Mouse (Mus musculus) midbrain, embryonic 11.5 days (tissue): ENCODE data around the gene Tns3. TPM values are rescaled to one million over a fixed set of nuclear protein-coding genes. Genes with fewer than 3 reads are reported as not detected.

Experiments
- ATAC-seq: fragments of 200-750 bp; cut with Nextera tagmentation; 2 replicates; pipeline ENCODE4 v1.8.0; 2017; ENCODE audit warnings: moderate TSS enrichment, moderate library complexity; ENCODE audit not compliant: low FRiP score
- DNase-seq: peaks from one replicate; pipeline ENCODE4 v3.0.0; 2015; ENCODE audit warnings: low spot score; ENCODE audit errors: missing footprints
- H3K27ac ChIP-seq: fragments of 300-500 bp; sonication (generic); 2 replicates; pipeline ENCODE4 v1.5.1; 2014; ENCODE audit warnings: low read depth, low read length
- H3K27me3 ChIP-seq: fragments of 300-500 bp; sonication (generic); 2 replicates; pipeline ENCODE4 v1.6.1; 2014; ENCODE audit warnings: mild to moderate bottlenecking, low read length, moderate library complexity, mixed read lengths; ENCODE audit not compliant: control insufficient read depth, insufficient read depth
- H3K36me3 ChIP-seq: fragments of 300-500 bp; sonication (generic); 2 replicates; pipeline ENCODE4 v1.6.1; 2014; ENCODE audit warnings: mild to moderate bottlenecking, low read length, moderate library complexity, mixed read lengths; ENCODE audit not compliant: control insufficient read depth, insufficient read depth
- H3K4me1 ChIP-seq: fragments of 300-500 bp; sonication (generic); 2 replicates; pipeline ENCODE4 v1.6.1; 2014; ENCODE audit warnings: low read length; ENCODE audit not compliant: control insufficient read depth, insufficient read depth
- H3K4me2 ChIP-seq: fragments of 300-500 bp; sonication (generic); 2 replicates; pipeline ENCODE4 v1.6.1; 2014; ENCODE audit warnings: mild to moderate bottlenecking, moderate library complexity
- H3K4me3 ChIP-seq: fragments of 300-500 bp; sonication (generic); 2 replicates; pipeline ENCODE4 v1.5.1; 2014; ENCODE audit warnings: low read depth, low read length
- H3K9ac ChIP-seq: fragments of 300-500 bp; sonication (generic); 2 replicates; pipeline ENCODE4 v1.6.1; 2014; ENCODE audit warnings: low read length
- H3K9me3 ChIP-seq: fragments of 300-500 bp; sonication (generic); 2 replicates; pipeline ENCODE4 v1.6.1; 2016; ENCODE audit warnings: low read length; ENCODE audit not compliant: control insufficient read depth
- WGBS: fragments of 180-500 bp; shearing (Covaris S2); extraction: QIAGEN DNeasy Blood & Tissue Kit; methylation state at CpG from one replicate; pipeline ENCODE4 v1.1.7; 2014; 5-methylcytosine and 5-hydroxymethylcytosine counted together
- polyA plus RNA-seq: library from polyadenylated mRNA; unstranded; fragments of >200 nt; fragmentation: Nextera tagmentation; extraction: Ambion mirVana; gene quantifications from 2 replicates; pipeline ENCODE4 v1.2.1, GENCODE M21; 2014

The Tns3 gene
- polyA plus RNA-seq, 1 experiment from 2014 or later: 5.0 TPM

DNA sequence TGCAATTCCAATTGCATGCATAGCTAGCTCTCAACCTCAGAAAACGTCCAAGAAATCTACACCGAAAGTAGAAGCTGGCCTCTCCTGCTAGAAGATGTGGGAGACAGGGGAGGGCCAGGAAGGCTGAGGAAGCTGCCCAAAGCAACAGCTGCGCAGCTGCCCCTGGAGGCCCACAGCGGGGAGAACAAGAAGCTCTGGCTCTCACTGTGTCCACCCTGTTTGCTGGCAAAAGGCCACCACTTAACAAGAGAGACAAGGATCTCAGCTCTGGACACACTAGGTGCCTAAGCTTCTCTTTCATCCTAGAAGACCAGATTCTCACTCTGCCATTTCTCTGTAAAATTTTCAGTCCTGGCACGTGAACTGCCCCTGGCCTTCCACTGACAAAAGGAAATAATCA, 167.6 kb downstream of the Tns3 start:
- no peak for ATAC-seq
- 81% methylated on average over 5 of the region's 5 CpGs for WGBS
- no peak overlapping the region for H3K27ac ChIP-seq

DNA sequence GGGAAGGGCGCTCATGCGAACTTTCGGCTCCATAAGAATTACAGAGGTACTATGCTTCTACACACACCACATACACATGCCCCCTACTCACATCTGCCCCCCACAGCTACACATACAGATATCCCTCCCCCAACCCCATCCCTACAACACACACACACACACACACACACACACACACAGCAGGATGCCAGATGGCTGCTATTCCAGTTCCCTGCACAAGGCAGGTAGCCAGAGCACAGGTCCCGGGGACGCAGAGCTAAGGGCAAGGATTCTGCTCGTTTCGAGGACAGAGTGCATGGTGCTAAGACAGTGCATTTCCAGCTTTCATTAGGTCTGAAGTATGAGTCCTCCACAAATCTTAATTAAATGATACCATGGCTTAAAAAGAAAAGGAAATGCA, 168.5 kb downstream of the Tns3 start:
- H3K9ac ChIP-seq: no peak overlapping the region
- no peak overlapping the region for H3K4me3 ChIP-seq
- no peak for ATAC-seq
- H3K27ac ChIP-seq: no peak overlapping the region
- H3K27me3 ChIP-seq: no peaks in the 10 kb centered on the region
- no peak overlapping the region for H3K4me2 ChIP-seq
- no peaks in the 10 kb centered on the region; the same call in 1 of the 2 replicates for H3K36me3 ChIP-seq
- H3K4me1 ChIP-seq: no peaks in the 10 kb centered on the region
- no peaks in the 10 kb centered on the region for H3K9me3 ChIP-seq
- WGBS: 89% methylated on average over 7 of the region's 7 CpGs
- DNase-seq: no peak

More for the DNA sequence above, 167.6 kb downstream of the Tns3 start:
- DNase-seq: no peak
- H3K4me3 ChIP-seq: no peak overlapping the region
- H3K4me1 ChIP-seq: no peaks in the 10 kb centered on the region
- H3K9ac ChIP-seq: no peak overlapping the region
- H3K36me3 ChIP-seq: no peaks in the 10 kb centered on the region; the same call in 1 of the 2 replicates
- no peaks in the 10 kb centered on the region for H3K9me3 ChIP-seq
- no peak overlapping the region for H3K4me2 ChIP-seq
- no peaks in the 10 kb centered on the region for H3K27me3 ChIP-seq

DNA sequence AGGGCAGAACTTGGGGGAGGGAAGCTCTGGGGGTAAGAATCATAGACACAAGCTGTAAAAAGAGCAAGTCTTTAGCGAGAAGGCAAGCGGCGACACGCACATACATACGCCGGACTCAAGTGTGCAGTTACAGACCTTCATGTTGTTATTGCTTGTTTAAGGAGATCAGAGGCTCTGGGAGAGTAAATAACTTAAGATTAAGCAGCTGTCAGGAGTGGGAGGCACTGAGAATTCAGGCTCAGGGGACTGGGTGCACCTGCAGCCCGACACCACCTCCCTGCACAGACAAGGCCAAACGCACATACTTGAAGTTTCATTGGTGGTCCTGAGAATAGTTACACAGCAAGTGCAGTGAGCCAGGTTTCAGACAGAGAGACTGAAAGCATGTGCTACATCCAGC, 169.3 kb downstream of the Tns3 start:
- H3K27me3 ChIP-seq: no peaks in the 10 kb centered on the region
- no peak overlapping the region for H3K4me3 ChIP-seq
- no peak overlapping the region for H3K9ac ChIP-seq
- no peak overlapping the region for H3K27ac ChIP-seq
- no peak for ATAC-seq
- H3K4me2 ChIP-seq: no peak overlapping the region
- no peaks in the 10 kb centered on the region; the same call in 1 of the 2 replicates for H3K36me3 ChIP-seq
- H3K4me1 ChIP-seq: no peaks in the 10 kb centered on the region
- WGBS: 92% methylated on average over 8 of the region's 8 CpGs
- H3K9me3 ChIP-seq: no peaks in the 10 kb centered on the region
- no peak for DNase-seq

DNA sequence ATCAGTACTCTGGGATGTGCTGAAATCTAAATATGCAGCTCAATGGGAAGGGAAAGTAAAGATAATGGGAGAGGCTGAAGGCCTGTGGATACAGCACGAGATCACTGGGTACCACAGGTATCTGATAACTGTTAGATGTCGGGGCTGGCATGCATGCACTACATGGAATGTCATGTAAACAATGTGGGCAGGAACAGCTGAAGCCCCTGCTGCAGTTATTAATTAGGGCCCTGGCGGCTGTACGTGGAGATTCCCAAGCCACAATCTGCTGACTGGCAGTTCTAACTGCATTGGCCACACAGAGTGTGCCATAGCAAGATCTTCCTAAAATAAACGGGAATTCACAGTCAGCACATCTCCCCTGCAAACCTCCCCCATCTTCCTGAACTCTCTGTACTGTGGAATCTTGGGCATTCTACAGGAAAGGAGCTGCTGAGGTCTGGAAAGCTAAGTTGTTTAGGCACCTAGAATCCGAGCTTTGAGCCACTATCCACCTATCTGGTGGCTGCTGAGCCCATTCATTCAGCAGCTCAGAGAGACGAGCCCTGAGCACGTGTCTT, 170.3 kb downstream of the Tns3 start:
- H3K4me1 ChIP-seq: no peaks in the 10 kb centered on the region
- H3K4me2 ChIP-seq: no peak overlapping the region
- ATAC-seq (no peak), DNase-seq (no peak)
- no peaks in the 10 kb centered on the region for H3K9me3 ChIP-seq
- no peak overlapping the region for H3K9ac ChIP-seq
- H3K36me3 ChIP-seq: no peaks in the 10 kb centered on the region; the same call in 1 of the 2 replicates
- WGBS: 82% methylated on average over 8 of the region's 8 CpGs
- no peak overlapping the region for H3K27ac ChIP-seq
- no peaks in the 10 kb centered on the region for H3K27me3 ChIP-seq
- no peak overlapping the region for H3K4me3 ChIP-seq

DNA sequence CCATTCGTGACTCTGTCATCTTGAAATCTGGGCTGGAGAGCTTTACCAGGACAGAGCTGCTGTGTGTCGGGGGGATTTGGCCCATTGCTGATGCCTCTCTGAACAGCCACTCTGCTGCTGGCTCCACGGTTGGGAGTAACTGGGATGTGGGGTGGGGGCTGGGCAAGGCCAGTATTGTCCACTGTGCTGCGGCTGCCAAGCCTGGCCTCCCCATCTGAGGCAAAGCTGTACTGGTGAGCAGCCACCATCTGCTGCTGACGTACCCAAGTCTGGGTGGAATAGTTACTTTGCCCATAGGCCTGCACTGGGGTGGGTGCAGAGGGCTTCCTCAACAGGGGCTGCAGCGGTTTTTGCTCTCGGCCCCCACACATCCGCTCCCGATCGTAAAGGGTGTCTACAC, 172.0 kb downstream of the Tns3 start:
- no peaks in the 10 kb centered on the region for H3K27me3 ChIP-seq
- H3K4me1 ChIP-seq: no peaks in the 10 kb centered on the region
- DNase-seq: no peak
- H3K9me3 ChIP-seq: no peaks in the 10 kb centered on the region
- H3K9ac ChIP-seq: no peak overlapping the region
- no peak overlapping the region for H3K4me3 ChIP-seq
- H3K27ac ChIP-seq: no peak overlapping the region
- H3K4me2 ChIP-seq: no peak overlapping the region
- WGBS: 95% methylated on average over 10 of the region's 10 CpGs
- H3K36me3 ChIP-seq: no peaks in the 10 kb centered on the region; the same call in 1 of the 2 replicates
- ATAC-seq: no peak

DNA sequence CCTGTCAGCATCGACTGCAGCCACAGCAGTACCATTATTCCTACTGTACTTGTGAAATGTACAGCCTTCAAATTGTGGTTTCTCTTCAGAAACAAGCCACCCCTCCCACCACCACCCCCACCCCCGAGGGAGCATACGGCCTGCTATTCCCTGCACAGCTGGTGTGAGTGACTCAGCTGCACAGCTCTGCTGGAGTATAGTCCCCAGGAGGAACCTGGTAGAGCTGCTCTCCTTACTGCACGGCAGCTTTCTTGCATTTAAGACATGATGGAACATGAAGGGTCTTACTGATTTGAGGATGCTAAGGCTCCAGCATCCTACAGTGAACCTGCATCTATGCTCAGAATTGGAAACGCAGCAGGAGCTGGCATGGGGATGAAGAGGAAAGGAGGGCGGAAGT, 176.1 kb downstream of the Tns3 start:
- H3K9me3 ChIP-seq: no peaks in the 10 kb centered on the region
- no peak overlapping the region for H3K9ac ChIP-seq
- no peaks in the 10 kb centered on the region; the same call in 1 of the 2 replicates for H3K36me3 ChIP-seq
- ATAC-seq (no peak), DNase-seq (no peak)
- no peak overlapping the region for H3K4me3 ChIP-seq
- H3K4me2 ChIP-seq: no peak overlapping the region
- no peak overlapping the region for H3K27ac ChIP-seq
- no peaks in the 10 kb centered on the region for H3K4me1 ChIP-seq
- no peaks in the 10 kb centered on the region for H3K27me3 ChIP-seq
- WGBS: 82% methylated on average over 6 of the region's 6 CpGs

DNA sequence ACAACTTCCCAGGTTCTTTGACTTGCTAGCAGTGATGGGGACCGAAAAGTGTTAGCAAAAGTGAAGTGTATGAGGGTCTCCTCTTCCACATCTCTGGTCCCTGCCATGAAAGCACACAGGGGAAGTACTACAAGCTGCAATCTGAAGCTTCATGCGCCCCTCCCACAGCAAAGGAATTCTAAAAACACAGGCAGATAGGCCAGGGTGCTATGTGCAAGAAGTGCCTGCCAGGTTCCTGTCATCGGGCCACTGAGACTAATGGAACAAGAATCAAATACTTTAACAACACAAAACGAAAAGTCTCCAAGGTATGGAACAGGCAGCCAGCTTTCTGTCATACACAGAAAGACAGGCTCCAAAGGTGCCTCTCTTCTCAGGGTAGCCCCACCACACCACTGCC, 177.8 kb downstream of the Tns3 start:
- Histone ChIP-seq H3K4me1 (no peaks in the 10 kb centered on the region), H3K27ac (no peak overlapping the region), H3K36me3 (no peaks in the 10 kb centered on the region), H3K9me3 (no peaks in the 10 kb centered on the region), H3K27me3 (no peaks in the 10 kb centered on the region), H3K4me3 (no peak overlapping the region), H3K4me2 (no peak overlapping the region), H3K9ac (no peak overlapping the region)
- WGBS: 93% methylated on average over 4 of the region's 4 CpGs
- no peak for DNase-seq
- ATAC-seq: no peak

DNA sequence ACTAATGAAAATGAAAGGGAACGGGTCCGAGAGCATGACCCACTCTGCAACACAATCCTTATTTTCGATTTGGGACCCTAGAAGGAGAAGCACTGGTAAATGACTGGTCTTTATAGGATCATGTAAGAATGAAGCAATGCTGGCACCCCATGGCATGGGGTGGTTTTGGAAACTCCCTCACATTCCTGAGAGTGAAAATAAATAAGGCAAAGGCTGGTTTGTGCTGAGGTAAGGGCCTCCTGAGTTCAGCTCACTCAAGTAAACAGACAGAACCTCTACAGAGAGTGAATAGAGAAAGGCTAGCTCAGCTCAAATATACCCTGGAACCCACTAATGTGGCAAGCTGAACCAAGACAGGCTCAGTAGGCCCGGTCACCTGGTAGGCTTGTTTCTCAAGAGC, 179.8 kb downstream of the Tns3 start:
- no peaks in the 10 kb centered on the region for H3K4me1 ChIP-seq
- no peak overlapping the region for H3K9ac ChIP-seq
- WGBS: 86% methylated on average over 4 of the region's 4 CpGs
- H3K9me3 ChIP-seq: no peaks in the 10 kb centered on the region
- H3K4me2 ChIP-seq: no peak overlapping the region
- no peak overlapping the region for H3K27ac ChIP-seq
- no peaks in the 10 kb centered on the region for H3K27me3 ChIP-seq
- H3K4me3 ChIP-seq: no peak overlapping the region
- ATAC-seq (no peak), DNase-seq (no peak)
- no peaks in the 10 kb centered on the region for H3K36me3 ChIP-seq

DNA sequence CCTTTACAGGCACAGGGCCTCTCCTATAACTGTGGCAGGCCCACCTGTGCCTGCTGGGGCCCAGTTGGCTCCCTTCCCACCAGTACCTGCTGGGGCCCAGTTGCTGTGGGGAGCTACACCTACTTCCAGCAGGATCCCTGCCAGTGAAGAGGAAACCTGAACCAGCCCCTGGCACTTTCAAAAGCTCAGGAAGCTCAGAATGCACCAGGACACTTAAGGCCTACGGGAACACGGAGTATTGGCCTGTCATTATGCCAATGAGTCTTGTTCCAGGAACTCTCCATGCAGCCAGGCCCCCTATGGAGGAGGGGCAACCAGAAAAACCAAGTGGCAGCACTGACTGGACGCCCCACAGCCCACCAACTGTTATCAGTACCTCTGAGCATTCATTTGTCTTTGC, 181.6 kb downstream of the Tns3 start:
- ATAC-seq: no peak
- WGBS: 74% methylated on average over 3 of the region's 3 CpGs
- no peaks in the 10 kb centered on the region for H3K27me3 ChIP-seq
- no peak overlapping the region for H3K9ac ChIP-seq
- no peaks in the 10 kb centered on the region for H3K36me3 ChIP-seq
- H3K27ac ChIP-seq: no peak overlapping the region
- no peak for DNase-seq
- no peaks in the 10 kb centered on the region for H3K9me3 ChIP-seq
- no peak overlapping the region for H3K4me2 ChIP-seq
- no peaks in the 10 kb centered on the region for H3K4me1 ChIP-seq
- H3K4me3 ChIP-seq: no peak overlapping the region
